In genomic region chr4:104665553-104665952, GRCm38 (mm10) we compare ENCODE assay signal across 8 mouse cellular contexts.
A peak's percentile ranks its signal among the peaks of the same experiment; 100 is the strongest.
DNase-seq lines count a peak whose midpoint lies in the region; ATAC-seq and TF ChIP-seq lines count a peak whose summit lies in the region.

No protein-coding gene starts in this region.

- no peak overlapping the region for H3K9ac ChIP-seq in liver, adult 2 months (ENCODE audit: low read depth, low read length)
- no peak overlapping the region for H3K9ac ChIP-seq in liver, embryonic 12.5 days
- H3K9ac ChIP-seq in liver, postnatal 0 days (replicated peaks): no peak overlapping the region

- peak; percentile 55 for TF ChIP-seq CTCF in liver, adult 2 months (IDR thresholded peaks at IDR 0.05; ENCODE audit: low read depth, low read length)
- peak; percentile 57 for TF ChIP-seq CTCF in liver, postnatal 0 days (IDR thresholded peaks at IDR 0.05; ENCODE audit: low read depth)

- H3K4me3 ChIP-seq in liver, adult 2 months (ENCODE audit: insufficient read depth, low read depth, low read length): no peak overlapping the region
- no peak overlapping the region for H3K4me3 ChIP-seq in liver, embryonic 12.5 days
- no peak overlapping the region for H3K4me3 ChIP-seq in heart, embryonic 10.5 days
- H3K4me3 ChIP-seq in liver, postnatal 0 days (ENCODE audit: low read depth, low read length): no peak overlapping the region

- ATAC-seq in liver, embryonic 12.5 days: no peak
- no peak for ATAC-seq in liver, postnatal 0 days

- H3K4me2 ChIP-seq in liver, embryonic 12.5 days: no peak overlapping the region
- no peak overlapping the region for H3K4me2 ChIP-seq in liver, postnatal 0 days (ENCODE audit: low read depth, low read length)

- no peaks in the 10 kb centered on the region for H3K9me3 ChIP-seq in liver, embryonic 12.5 days (replicated peaks)
- no peaks in the 10 kb centered on the region for H3K9me3 ChIP-seq in heart, embryonic 10.5 days
- no peaks in the 10 kb centered on the region for H3K9me3 ChIP-seq in liver, postnatal 0 days (ENCODE audit: low read length)

- no peaks in the 10 kb centered on the region for H3K79me2 ChIP-seq in liver, adult 2 months (ENCODE audit: control insufficient read depth, insufficient read depth, low read length)

- peak; percentile 50 for DNase-seq in liver, adult 2 months (ENCODE audit: extremely low read depth, low read depth, low spot score)
- DNase-seq in adrenal gland, adult (ENCODE audit: inconsistent age in 2 of 2, low spot score in 1 of 2): peak; percentile 32 to 85
- peak; percentile 83 to 86 for DNase-seq in cerebellum, postnatal 10 days
- DNase-seq in heart, embryonic 10.5 days (ENCODE audit: low spot score): peak; percentile 81
- DNase-seq in liver, postnatal 0 days: peak; percentile 65
- DNase-seq in B cell, adult 2 months: no peak
- DNase-seq in spleen, adult 12 weeks (ENCODE audit: low spot score): no peak

- TF ChIP-seq POLR2A in liver, adult 2 months (IDR thresholded peaks at IDR 0.05; ENCODE audit: extremely low read depth, insufficient read depth, low read length): no peak

- no peaks in the 10 kb centered on the region for H3K36me3 ChIP-seq in liver, adult 2 months (ENCODE audit: control insufficient read depth, insufficient read depth, low read length)
- H3K36me3 ChIP-seq in liver, embryonic 12.5 days: no peaks in the 10 kb centered on the region
- H3K36me3 ChIP-seq in heart, embryonic 10.5 days: no peaks in the 10 kb centered on the region
- H3K36me3 ChIP-seq in liver, postnatal 0 days (replicated peaks; ENCODE audit: insufficient read depth, low read length): no peaks in the 10 kb centered on the region

- peaks cover 4% of the 10 kb centered on the region; the same call in 1 of the 2 replicates for H3K4me1 ChIP-seq in liver, adult 2 months (ENCODE audit: control insufficient read depth, insufficient read depth, low read length)
- H3K4me1 ChIP-seq in liver, embryonic 12.5 days: no peaks in the 10 kb centered on the region
- H3K4me1 ChIP-seq in heart, embryonic 10.5 days: no peaks in the 10 kb centered on the region
- 0 out of 2 replicates have a peak, but pooled peaks cover 2% of the 10 kb centered on the region for H3K4me1 ChIP-seq in liver, postnatal 0 days (ENCODE audit: insufficient read depth)

- no peaks in the 10 kb centered on the region for H3K27me3 ChIP-seq in liver, adult 2 months (ENCODE audit: control insufficient read depth, insufficient read depth, low read length)
- no peaks in the 10 kb centered on the region for H3K27me3 ChIP-seq in liver, embryonic 12.5 days (replicated peaks)
- H3K27me3 ChIP-seq in heart, embryonic 10.5 days (ENCODE audit: insufficient read depth, poor library complexity, severe bottlenecking): no peaks in the 10 kb centered on the region
- no peaks in the 10 kb centered on the region for H3K27me3 ChIP-seq in liver, postnatal 0 days (ENCODE audit: insufficient read depth, low read length)

- no peak for TF ChIP-seq EP300 in liver, postnatal 0 days (IDR thresholded peaks at IDR 0.05; ENCODE audit: low read depth)

- no peak overlapping the region for H3K27ac ChIP-seq in liver, adult 2 months (replicated peaks; ENCODE audit: insufficient read depth, low read depth, low read length)
- no peak overlapping the region for H3K27ac ChIP-seq in liver, embryonic 12.5 days
- no peak overlapping the region for H3K27ac ChIP-seq in heart, embryonic 10.5 days
- no peak overlapping the region for H3K27ac ChIP-seq in liver, postnatal 0 days (ENCODE audit: low read depth)

Comparison
In these comparisons a context has a peak if more than half of its experiments do, and no peak if none do; other contexts are left out.
1. DNase-seq: peak in liver, adult 2 months (single experiment), adrenal gland, adult (2 of 2), cerebellum, postnatal 10 days (2 of 2), heart, embryonic 10.5 days (single experiment) and liver, postnatal 0 days (single experiment); none in B cell, adult 2 months (0 of 2) and spleen, adult 12 weeks (single experiment).